Mouse (Mus musculus) erythroblast, adult 5-6 weeks (primary cell): ENCODE measurements around the gene Pan3. TPM values are rescaled to one million over a fixed set of nuclear protein-coding genes. Genes with fewer than 3 reads are reported as not detected.

Experiments
- ATAC-seq: replicated peaks from 2 replicates; pipeline ENCODE4 v1.8.0; 2016; ENCODE audit warnings: moderate number of reproducible peaks, mild to moderate bottlenecking, moderate TSS enrichment, inconsistent platforms; ENCODE audit not compliant: poor library complexity, low FRiP score, severe bottlenecking
- total RNA-seq, 2 experiments: library from RNA; stranded (forward) in 1 of 2; stranded (reverse) in 1 of 2; fragments of 150-400 nt in 1 of 2; fragments of 200-764, 138-1000 nt in 1 of 2; gene quantifications; 2 replicates each; pipeline versions ENCODE4 v1.2.3 to v1.2.4; 2015 to 2017; ENCODE audit warnings: low replicate concordance in 2 of 2

Pan3 gene
- 263 and 430 TPM in 2 replicates for total RNA-seq (2015; ENCODE audit: low replicate concordance)
- 228 and 241 TPM in 2 replicates for total RNA-seq (2017; ENCODE audit: low replicate concordance)

DNA sequence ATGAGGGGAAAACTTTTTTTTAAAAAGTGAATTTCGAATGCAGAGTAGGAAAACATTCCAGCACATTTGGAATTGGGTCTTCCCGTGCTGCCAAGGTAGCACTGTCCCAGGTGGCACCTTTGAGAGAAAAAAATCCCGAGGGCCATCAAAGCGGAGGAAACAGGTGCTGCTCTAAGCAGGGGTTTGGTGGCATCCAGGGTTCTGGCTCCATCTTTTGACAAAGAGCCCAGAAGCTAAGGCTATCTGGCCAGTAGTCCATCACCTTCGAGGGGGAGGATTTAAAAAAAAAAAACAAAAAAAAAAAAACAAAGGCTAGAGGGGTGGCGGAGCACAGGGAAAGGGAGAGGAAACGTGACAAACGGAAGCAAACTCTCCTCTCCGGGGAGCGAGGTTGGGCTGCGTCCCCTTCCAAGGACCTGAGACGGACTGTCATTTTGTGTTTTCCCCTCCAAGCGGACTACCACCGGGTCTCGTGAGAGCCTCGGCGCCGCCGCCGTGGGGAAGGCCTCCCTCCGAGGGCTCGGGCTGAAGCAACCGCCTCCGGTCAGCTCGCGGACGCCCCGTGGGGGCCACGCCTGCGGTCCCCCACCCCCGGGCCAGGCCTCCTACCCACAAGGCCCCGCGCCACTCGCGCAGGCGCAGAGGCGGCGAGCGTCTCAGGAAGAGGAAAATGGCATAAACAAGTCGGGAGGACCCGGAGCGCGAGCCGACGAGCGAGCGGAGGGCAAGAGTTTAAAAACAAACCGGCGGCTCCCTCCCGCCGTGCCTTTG is at the start of gene Pan3:
Pan3 (plus strand) TSS at position 627 of the 771 bp plus-strand sequence.
- peak; percentile 88 for ATAC-seq

DNA sequence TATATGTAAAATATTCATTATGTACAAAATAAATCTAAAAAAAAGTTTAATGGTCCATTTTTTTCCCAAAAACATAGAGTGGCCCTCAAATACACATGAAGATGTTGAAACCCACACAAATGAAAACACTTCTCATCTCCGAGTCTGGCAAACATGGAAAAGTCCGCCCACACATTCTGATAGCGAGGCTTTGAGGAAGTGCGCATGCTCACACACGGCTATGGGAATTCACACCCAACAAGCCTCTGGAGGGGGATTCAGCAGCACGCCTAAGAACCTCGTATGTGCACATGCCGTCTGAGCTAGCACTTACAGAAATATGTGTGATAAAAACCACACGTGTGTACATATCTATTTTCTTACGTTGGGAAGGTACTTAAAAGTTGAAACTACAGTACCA is 48.6 kb upstream of the Pan3 start:
- ATAC-seq, result no peak

- no peak for ATAC-seq
Observed at GRCm38 (mm10) chr5:147386865-147387264, 43.1 kb upstream of the Pan3 start.

DNA sequence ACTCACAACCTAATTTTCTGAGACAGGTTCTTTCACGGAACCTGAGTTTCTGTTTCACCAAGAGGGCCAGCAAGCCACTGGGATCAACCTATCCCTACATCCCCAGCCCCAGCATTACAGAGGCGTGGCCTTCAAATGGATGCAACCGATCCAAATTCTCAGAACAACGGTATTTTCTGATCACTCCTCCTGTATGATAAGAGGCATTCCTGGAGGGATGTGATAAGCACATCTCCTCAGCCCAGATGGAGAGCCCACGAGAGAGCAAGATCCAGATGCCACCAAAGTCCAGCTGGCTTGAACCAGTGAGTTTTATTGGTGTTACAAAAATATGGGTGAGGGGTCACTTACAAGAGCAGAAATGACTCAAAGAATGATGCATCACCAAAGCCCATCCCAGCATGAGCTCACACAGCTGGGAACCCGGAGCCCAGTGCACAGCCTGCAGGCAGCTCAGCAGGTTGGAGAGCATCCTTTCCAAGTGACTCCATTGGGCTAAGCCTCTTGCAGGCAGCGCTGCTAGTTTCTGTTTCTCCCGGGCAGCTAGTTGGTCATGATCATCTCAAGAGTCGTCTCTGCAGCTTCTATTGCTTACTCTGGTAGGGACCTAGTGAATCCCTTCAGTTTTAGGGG is 41.5 kb upstream of the Pan3 start:
- ATAC-seq, result no peak

GRCm38 (mm10) chr5:147389052-147389451 is 40.9 kb upstream of the Pan3 start:
- ATAC-seq, result no peak

GRCm38 (mm10) chr5:147390772-147391171 is 39.2 kb upstream of the Pan3 start:
- no peak for ATAC-seq

DNA sequence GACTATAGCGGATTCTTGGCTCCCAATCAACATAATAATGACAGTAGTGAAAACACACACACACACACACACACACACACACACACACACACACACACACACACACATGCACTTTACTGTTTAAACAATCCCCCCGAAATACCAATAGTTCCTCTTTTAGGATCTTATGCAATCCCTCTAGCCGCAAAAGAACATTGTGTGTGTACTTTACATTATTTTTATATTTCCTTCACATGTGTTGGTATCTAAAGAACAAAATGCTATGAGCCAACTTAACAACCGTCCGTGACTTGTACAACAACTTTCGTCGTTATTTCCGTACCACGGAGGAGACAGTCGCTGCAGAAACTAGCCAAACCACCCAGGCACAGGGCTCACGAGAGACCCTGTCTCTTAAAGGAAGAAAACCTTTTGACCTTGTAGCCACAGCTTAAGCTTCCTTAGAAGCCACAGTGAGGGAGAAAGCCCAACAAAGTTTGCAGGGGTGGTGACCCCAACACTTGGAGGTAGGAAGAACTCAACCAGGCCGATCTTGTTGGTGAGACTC is 37.2 kb upstream of the Pan3 start:
- no peak for ATAC-seq

- ATAC-seq, result no peak
Observed at GRCm38 (mm10) chr5:147395050-147395449, 34.9 kb upstream of the Pan3 start.

DNA sequence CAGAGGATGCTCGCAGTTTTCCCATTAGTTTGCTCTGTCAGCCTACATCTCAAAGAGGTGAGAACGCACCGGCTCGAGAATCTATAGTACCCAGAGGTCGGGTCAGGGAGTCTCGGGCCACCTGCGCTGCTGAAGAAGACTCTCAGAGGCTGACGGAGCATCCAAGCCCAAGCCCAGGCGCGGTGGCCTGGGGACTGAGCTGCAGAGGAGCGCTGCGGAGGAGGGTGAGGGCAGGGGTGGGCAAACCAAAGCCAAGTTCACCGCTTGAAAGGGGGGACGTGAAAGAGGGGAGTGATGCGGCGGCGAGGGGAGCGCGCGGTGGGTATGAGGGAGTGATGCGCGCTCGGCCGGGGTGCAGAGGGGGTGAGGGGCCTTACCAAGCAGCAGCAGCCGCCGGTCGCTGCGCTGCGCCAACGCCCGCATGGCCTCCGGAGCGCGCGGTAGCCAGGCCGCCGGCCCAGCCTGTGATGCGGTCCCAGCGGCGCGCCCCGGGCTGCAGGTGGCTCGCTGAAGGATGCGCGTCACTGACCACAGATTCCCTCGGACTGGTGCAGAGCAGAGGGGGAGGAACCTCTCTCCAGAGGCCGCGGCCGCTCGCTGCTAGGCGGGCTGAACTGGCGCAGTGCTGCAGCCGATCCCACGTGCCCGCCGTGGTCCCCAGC is 30.0 kb upstream of the Pan3 start, which contains the start of gene Flt3:
Flt3 (minus strand) TSS at position 647 of the 662 bp plus-strand sequence.
- no peak for ATAC-seq

GRCm38 (mm10) chr5:147400505-147400979 is 29.4 kb upstream of the Pan3 start:
- ATAC-seq, result no peak

DNA sequence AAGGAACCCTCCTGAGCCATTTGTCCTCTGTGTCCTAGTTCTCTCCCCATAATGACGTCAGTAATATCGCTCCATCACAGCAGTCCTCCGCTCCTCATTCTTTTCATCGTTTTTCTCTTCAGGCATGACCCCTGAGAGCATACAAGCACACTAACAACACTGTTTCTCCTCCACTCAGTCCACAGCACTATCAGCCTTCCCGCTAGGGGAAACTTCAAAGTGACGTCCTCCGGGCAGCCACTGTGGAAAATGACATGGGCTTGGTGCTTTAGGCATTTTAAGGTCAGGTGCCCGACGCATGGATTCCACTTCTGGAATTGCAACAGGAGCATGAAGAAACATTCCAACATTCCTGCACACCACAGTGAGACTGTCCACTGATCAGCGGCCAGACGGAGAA is 28.9 kb upstream of the Pan3 start:
- no peak for ATAC-seq

- ATAC-seq, result no peak
Observed at GRCm38 (mm10) chr5:147402505-147402904, 27.5 kb upstream of the Pan3 start.

GRCm38 (mm10) chr5:147406135-147406534 is 23.8 kb upstream of the Pan3 start:
- ATAC-seq, result no peak

GRCm38 (mm10) chr5:147408731-147409130 is 21.2 kb upstream of the Pan3 start:
- no peak for ATAC-seq

DNA sequence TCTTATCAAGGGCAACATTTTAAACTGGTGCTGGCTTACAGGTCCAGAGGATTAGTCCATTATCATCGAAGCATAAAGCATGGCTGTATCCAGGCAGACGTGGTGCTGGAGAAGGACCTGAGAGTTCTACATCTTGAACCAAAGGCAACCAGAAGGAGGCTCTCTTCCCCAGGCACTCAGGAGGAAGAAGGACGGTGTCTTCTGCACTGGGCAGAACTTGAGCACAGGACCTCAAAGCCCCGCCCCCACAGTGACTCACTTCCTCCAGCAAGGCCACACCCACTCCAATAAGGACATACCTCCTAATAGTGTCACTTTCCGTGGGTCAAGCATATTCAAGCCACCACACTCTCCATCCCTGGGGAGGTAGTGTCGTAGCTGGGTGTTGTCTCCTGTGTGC is 19.4 kb upstream of the Pan3 start:
- no peak for ATAC-seq

DNA sequence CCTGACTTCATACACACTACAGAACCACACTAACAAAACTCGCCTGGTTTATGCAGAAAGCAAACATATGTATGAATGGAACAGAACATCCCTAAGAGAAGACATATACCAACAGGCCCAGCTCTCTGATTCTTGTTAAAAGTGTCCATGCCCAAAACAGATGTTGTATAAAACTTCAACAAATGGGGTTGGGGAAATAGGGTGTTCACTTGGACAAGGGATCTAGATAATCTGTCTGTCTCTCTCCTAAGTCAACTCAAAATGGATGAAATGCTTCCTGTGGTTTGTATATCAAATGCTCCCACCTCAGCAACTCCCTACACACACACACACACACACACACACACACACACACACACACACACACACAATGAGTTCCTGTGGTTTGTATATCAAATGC is 12.0 kb upstream of the Pan3 start:
- no peak for ATAC-seq

GRCm38 (mm10) chr5:147418394-147419121 is 11.4 kb upstream of the Pan3 start:
- ATAC-seq, result peak; percentile 84

GRCm38 (mm10) chr5:147423612-147424011 is 6.3 kb upstream of the Pan3 start:
- no peak for ATAC-seq

- no peak for ATAC-seq
Observed at GRCm38 (mm10) chr5:147426048-147426805, 3.7 kb upstream of the Pan3 start.
